Mouse (Mus musculus) ES-Bruce4 (cell line): Measurements from ENCODE around the gene Tomm40.

Source experiments
- CTCF ChIP-seq: IDR thresholded peaks from one replicate; pipeline ENCODE4 v1.8.1; 2011; ENCODE audit warnings: low read depth, low read length
- EP300 ChIP-seq: IDR thresholded peaks from 2 replicates; pipeline ENCODE4 v1.6.1; 2011; ENCODE audit warnings: low read depth, low read length; ENCODE audit not compliant: insufficient read depth
- POLR2A ChIP-seq: IDR thresholded peaks from one replicate; pipeline ENCODE4 v1.8.1; 2011; ENCODE audit warnings: low read length; ENCODE audit not compliant: insufficient read depth

DNA sequence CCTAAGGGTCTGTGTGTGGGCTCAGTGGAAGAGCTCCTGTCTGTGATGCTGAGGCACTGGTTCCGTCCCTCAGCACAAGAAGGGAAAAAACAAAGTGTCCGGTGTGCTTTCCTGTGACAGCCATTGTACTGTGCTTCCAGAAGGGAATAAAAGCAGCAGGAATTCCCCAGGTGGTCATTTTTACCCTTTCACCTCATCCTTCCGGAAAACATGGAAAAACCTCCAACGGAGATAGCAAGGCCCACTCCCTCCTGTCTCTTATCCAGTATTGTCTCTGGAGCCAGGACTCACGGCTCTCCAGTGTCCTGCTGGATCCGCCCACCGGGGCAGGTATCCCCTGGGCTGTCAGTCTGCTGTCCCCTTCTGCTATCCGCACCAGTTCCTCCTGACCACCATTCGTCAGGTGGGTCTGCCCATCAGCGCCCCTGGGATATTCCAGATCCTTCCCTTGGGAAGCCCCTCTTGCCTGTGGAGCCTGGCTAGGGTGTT is 19.0 kb upstream of the Tomm40 start:
- TF ChIP-seq POLR2A, result no peak
- TF ChIP-seq CTCF, result no peak
- TF ChIP-seq EP300, result no peak
